Mouse (Mus musculus): Measurements from ENCODE around the gene Fbln1. TPM values are rescaled to one million over a fixed set of nuclear protein-coding genes. Genes with fewer than 3 reads are reported as not detected.
A peak's percentile ranks its signal among the peaks of the same experiment; 100 is the strongest.

The Fbln1 gene
- polyA plus RNA-seq, 1 experiment: 13.4 TPM

DNA sequence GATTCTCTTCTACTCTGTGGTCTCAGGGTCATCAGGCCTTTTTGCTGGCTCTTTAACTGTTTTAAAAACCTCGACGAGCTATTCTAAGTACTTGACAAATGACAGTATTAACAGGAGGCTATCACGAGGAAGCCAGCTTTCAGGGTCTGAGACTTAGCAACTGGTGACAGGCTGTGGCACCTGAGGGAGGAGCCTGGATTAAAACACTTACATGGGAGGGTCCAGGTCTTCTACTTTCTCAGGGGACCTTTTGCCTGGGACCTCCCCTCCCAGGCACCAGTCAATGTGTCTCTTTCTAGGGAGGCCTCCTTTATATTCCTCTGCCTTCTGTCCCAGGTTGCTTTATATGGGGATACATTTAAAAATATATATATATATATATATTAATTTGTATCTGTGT lies 128.5 kb downstream of the Fbln1 start:
- H3K79me2 ChIP-seq (ENCODE audit: control insufficient read depth, insufficient read depth): peaks cover 25% of the 10 kb centered on the region
- TF ChIP-seq TCF3 (IDR thresholded peaks at IDR 0.05; ENCODE audit: insufficient read length, low read depth) (no peak), SRF (IDR thresholded peaks at IDR 0.05; ENCODE audit: control insufficient read depth, insufficient read length, low read depth) (no peak), REST (IDR thresholded peaks at IDR 0.05; ENCODE audit: insufficient read depth, insufficient read length) (no peak), MAX (IDR thresholded peaks at IDR 0.05; ENCODE audit: low read depth) (no peak), E2F4 (IDR thresholded peaks at IDR 0.05; ENCODE audit: insufficient read depth) (no peak), MYOG (IDR thresholded peaks at IDR 0.05; ENCODE audit: control insufficient read depth in 1 of 3, insufficient read depth in 1 of 3, insufficient read length in 2 of 3, low read depth in 2 of 3) (no peak), USF1 (IDR thresholded peaks at IDR 0.05; ENCODE audit: low read depth) (no peak), TCF12 (IDR thresholded peaks at IDR 0.05; ENCODE audit: insufficient read depth, poor library complexity, severe bottlenecking) (no peak), MYOD1 (IDR thresholded peaks at IDR 0.05; ENCODE audit: control insufficient read depth in 1 of 3, insufficient read length in 2 of 3, low read depth in 2 of 3) (no peak), POLR2AphosphoS2 (IDR thresholded peaks at IDR 0.05; ENCODE audit: insufficient read length, low read depth) (no peak), POLR2A (IDR thresholded peaks at IDR 0.05; ENCODE audit: insufficient read length, low read depth) (no peak), CEBPB (IDR thresholded peaks at IDR 0.05; ENCODE audit: insufficient read depth, poor library complexity, severe bottlenecking) (no peak)
- H3ac ChIP-seq (ENCODE audit: control insufficient read depth, insufficient read length): no peak overlapping the region
- H3K27me3 ChIP-seq (ENCODE audit: control insufficient read depth, insufficient read depth, insufficient read length): no peaks in the 10 kb centered on the region
- no peak overlapping the region for H3K4me3 ChIP-seq
- H3K36me3 ChIP-seq (ENCODE audit: control insufficient read depth, insufficient read depth): no peaks in the 10 kb centered on the region
- no peak overlapping the region for H3K4me2 ChIP-seq (ENCODE audit: low read depth)

DNA sequence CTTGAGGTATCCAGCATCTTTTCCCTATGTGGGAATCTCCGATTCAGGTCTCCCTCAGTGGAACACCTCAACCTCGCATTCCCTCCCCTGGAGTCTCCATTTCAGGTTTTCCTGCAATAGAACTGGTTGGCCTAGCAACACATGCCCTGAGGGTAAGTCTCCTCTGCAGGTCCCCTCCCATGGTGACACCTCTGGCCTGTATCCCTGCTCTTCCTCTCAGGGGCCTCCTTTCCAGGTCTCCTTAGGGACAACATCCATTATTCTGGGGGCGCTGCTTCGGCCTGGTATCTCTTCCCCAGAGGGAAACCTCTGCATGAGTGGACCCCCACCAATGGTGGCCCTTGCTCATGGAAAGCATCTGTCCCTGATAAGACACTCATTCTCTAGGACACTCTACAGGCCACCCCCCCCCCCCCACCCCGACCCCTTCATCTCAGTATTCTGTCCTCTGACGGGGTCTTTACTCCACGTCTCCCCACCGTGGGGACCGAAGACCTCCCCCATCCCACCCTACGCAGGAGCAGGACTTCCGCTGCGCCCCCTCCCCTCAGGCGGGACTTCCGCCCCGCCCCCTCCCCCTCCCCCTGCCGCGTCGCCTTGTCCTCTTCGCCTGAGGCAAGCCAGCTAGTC lies 130.0 kb downstream of the Fbln1 start, which contains the start of gene Atxn10:
Gene Atxn10 (plus strand): TSS at position 575 of the 630 bp plus-strand sequence.
- H3K36me3 ChIP-seq (ENCODE audit: control insufficient read depth, insufficient read depth): no peaks in the 10 kb centered on the region
- peaks cover 41% of the 10 kb centered on the region for H3K79me2 ChIP-seq (ENCODE audit: control insufficient read depth, insufficient read depth)
- no peaks in the 10 kb centered on the region for H3K27me3 ChIP-seq (ENCODE audit: control insufficient read depth, insufficient read depth, insufficient read length)
- H3K4me3 ChIP-seq: peak within 1 kb of the TSS; percentile 79
- TF ChIP-seq E2F4 (IDR thresholded peaks at IDR 0.05; ENCODE audit: insufficient read depth) (no peak), POLR2AphosphoS2 (IDR thresholded peaks at IDR 0.05; ENCODE audit: insufficient read length, low read depth) (no peak), REST (IDR thresholded peaks at IDR 0.05; ENCODE audit: insufficient read depth, insufficient read length) (no peak), CEBPB (IDR thresholded peaks at IDR 0.05; ENCODE audit: insufficient read depth, poor library complexity, severe bottlenecking) (no peak), MAX (IDR thresholded peaks at IDR 0.05; ENCODE audit: low read depth) (no peak), SRF (IDR thresholded peaks at IDR 0.05; ENCODE audit: control insufficient read depth, insufficient read length, low read depth) (no peak), MYOG (IDR thresholded peaks at IDR 0.05; ENCODE audit: control insufficient read depth in 1 of 3, insufficient read depth in 1 of 3, insufficient read length in 2 of 3, low read depth in 2 of 3) (no peak), TCF12 (IDR thresholded peaks at IDR 0.05; ENCODE audit: insufficient read depth, poor library complexity, severe bottlenecking) (no peak), MYOD1 (IDR thresholded peaks at IDR 0.05; ENCODE audit: control insufficient read depth in 1 of 3, insufficient read length in 2 of 3, low read depth in 2 of 3) (no peak), POLR2A (IDR thresholded peaks at IDR 0.05; ENCODE audit: insufficient read length, low read depth) (no peak), TCF3 (IDR thresholded peaks at IDR 0.05; ENCODE audit: insufficient read length, low read depth) (no peak), USF1 (IDR thresholded peaks at IDR 0.05; ENCODE audit: low read depth) (no peak)
- H3ac ChIP-seq (ENCODE audit: control insufficient read depth, insufficient read length): peak within 1 kb of the TSS; percentile 50
- peak within 1 kb of the TSS; percentile 100 for H3K4me2 ChIP-seq (ENCODE audit: low read depth)

Other genes with a start within 250 kb of the Fbln1 start
- 44.0 TPM for gene 5031439G07Rik, start 217.4 kb upstream of the Fbln1 start, polyA plus RNA-seq (2012; fragmentation: generic; extraction: Trizol)
- not detected for gene Upk3a, start 188.8 kb upstream of the Fbln1 start, polyA plus RNA-seq (2012; fragmentation: generic; extraction: Trizol)
- gene Fam118a, start 177.0 kb upstream of the Fbln1 start, polyA plus RNA-seq (2012; fragmentation: generic; extraction: Trizol): 16.0 TPM
- 0.02 TPM for gene Smc1b, start 74.0 kb upstream of the Fbln1 start, polyA plus RNA-seq (2012; fragmentation: generic; extraction: Trizol)
- not detected for gene Ribc2, start 73.9 kb upstream of the Fbln1 start, polyA plus RNA-seq (2012; fragmentation: generic; extraction: Trizol)
- gene Atxn10, start 130.3 kb downstream of the Fbln1 start, polyA plus RNA-seq (2012; fragmentation: generic; extraction: Trizol): 216 TPM

Measured in myocyte (in vitro differentiated cells).